Mouse (Mus musculus) cerebellum, adult 2 months (tissue): ENCODE results near the gene Zmym5. TPM values are rescaled to one million over a fixed set of nuclear protein-coding genes. Genes with fewer than 3 reads are reported as not detected.
A peak's percentile ranks its signal among the peaks of the same experiment; 100 is the strongest.

Experiments
- DNase-seq, 2 experiments: peaks; one replicate each; pipeline ENCODE4 v3.0.0; 2021
- H3K27ac ChIP-seq: fragments of 200-500 bp; 2 replicates; pipeline ENCODE4 v1.5.1; 2012; ENCODE audit warnings: low read length, control low read depth, inconsistent platforms; ENCODE audit not compliant: insufficient read depth
- H3K27me3 ChIP-seq: fragments of 200-500 bp; 2 replicates; pipeline ENCODE4 v1.6.1; 2012; ENCODE audit warnings: inconsistent platforms, mild to moderate bottlenecking, low read length, moderate library complexity; ENCODE audit not compliant: control insufficient read depth, insufficient read depth
- H3K4me1 ChIP-seq: fragments of 200-500 bp; 2 replicates; pipeline ENCODE4 v1.6.1; 2011; ENCODE audit warnings: low read length; ENCODE audit not compliant: control insufficient read depth, insufficient read depth
- H3K4me3 ChIP-seq: fragments of 200-500 bp; replicated peaks from 2 replicates; pipeline ENCODE3; 2011; ENCODE audit warnings: mild to moderate bottlenecking, low read depth, low read length, control low read depth; ENCODE audit not compliant: insufficient read depth
- CTCF ChIP-seq: fragments of 200-500 bp; IDR thresholded peaks from 2 replicates; pipeline ENCODE4 v1.5.1; 2011; ENCODE audit warnings: low read depth, mild to moderate bottlenecking, control low read depth, low read length, moderate library complexity, borderline replicate concordance; ENCODE audit not compliant: insufficient read depth
- POLR2A ChIP-seq: fragments of 200-500 bp; IDR thresholded peaks from 2 replicates; pipeline ENCODE4 v1.6.1; 2011; ENCODE audit warnings: low read length, control low read depth, borderline replicate concordance; ENCODE audit not compliant: insufficient read depth
- WGBS: fragments of 180-500 bp; shearing (Covaris S2); methylation state at CpG from one replicate; pipeline ENCODE4 v1.1.7; 2018; 5-methylcytosine and 5-hydroxymethylcytosine counted together
- polyA plus RNA-seq: library from polyadenylated mRNA; depleted of rRNA; stranded (reverse); fragments of >200 nt; gene quantifications from 2 replicates; pipeline ENCODE4 v1.2.3, GENCODE M21; 2012

The Zmym5 gene
- polyA plus RNA-seq, 1 experiment: 30.0 TPM

GRCm38 (mm10) chr14:56832147-56832546 lies 20.6 kb upstream of the Zmym5 start:
- DNase-seq: no peak
- Histone ChIP-seq H3K27me3 (no peaks in the 10 kb centered on the region), H3K27ac (no peak overlapping the region), H3K4me1 (no peaks in the 10 kb centered on the region), H3K4me3 (no peak overlapping the region)
- TF ChIP-seq POLR2A: no peak
- TF ChIP-seq CTCF: no peak
- 90% methylated on average over 3 of the region's 3 CpGs for WGBS

GRCm38 (mm10) chr14:56830491-56831045 lies 19.1 kb upstream of the Zmym5 start:
- Histone ChIP-seq H3K4me1 (no peaks in the 10 kb centered on the region), H3K4me3 (no peak overlapping the region), H3K27ac (no peak overlapping the region), H3K27me3 (no peaks in the 10 kb centered on the region)
- TF ChIP-seq POLR2A (no peak), CTCF (no peak)
- DNase-seq: no peak

GRCm38 (mm10) chr14:56824562-56824961 lies 13.0 kb upstream of the Zmym5 start:
- H3K4me1 ChIP-seq: no peaks in the 10 kb centered on the region
- no peak for DNase-seq
- no peak overlapping the region for H3K27ac ChIP-seq
- no peaks in the 10 kb centered on the region for H3K27me3 ChIP-seq
- TF ChIP-seq POLR2A: no peak
- no peak for TF ChIP-seq CTCF
- no peak overlapping the region for H3K4me3 ChIP-seq

- Histone ChIP-seq H3K27me3 (no peaks in the 10 kb centered on the region), H3K27ac (no peak overlapping the region), H3K4me3 (no peak overlapping the region), H3K4me1 (peaks cover 3% of the 10 kb centered on the region; the same call in 1 of the 2 replicates)
- no peak for DNase-seq
- TF ChIP-seq POLR2A (no peak), CTCF (no peak)
- 25% methylated on average over 11 of the region's 11 CpGs for WGBS
These were observed 6.1 kb upstream of the Zmym5 start for GRCm38 (mm10) chr14:56817616-56818015.

GRCm38 (mm10) chr14:56817131-56817530 lies 5.6 kb upstream of the Zmym5 start:
- peaks cover 3% of the 10 kb centered on the region; the same call in 1 of the 2 replicates for H3K4me1 ChIP-seq
- TF ChIP-seq CTCF: no peak
- no peak for TF ChIP-seq POLR2A
- no peak for DNase-seq
- 87% methylated on average over 4 of the region's 4 CpGs for WGBS
- no peak overlapping the region for H3K4me3 ChIP-seq
- no peaks in the 10 kb centered on the region for H3K27me3 ChIP-seq
- H3K27ac ChIP-seq: no peak overlapping the region

GRCm38 (mm10) chr14:56816541-56816940 lies 5.0 kb upstream of the Zmym5 start:
- H3K4me1 ChIP-seq: peaks cover 3% of the 10 kb centered on the region; the same call in 1 of the 2 replicates
- DNase-seq: no peak
- no peaks in the 10 kb centered on the region for H3K27me3 ChIP-seq
- TF ChIP-seq CTCF (no peak), POLR2A (no peak)
- H3K4me3 ChIP-seq: no peak overlapping the region
- whole genome bisulfite sequencing: 96% methylated on average over 4 of the region's 4 CpGs
- H3K27ac ChIP-seq: no peak overlapping the region

GRCm38 (mm10) chr14:56812520-56813036 lies 1.1 kb upstream of the Zmym5 start:
- TF ChIP-seq CTCF (peak; percentile 44), POLR2A (0 out of 2 replicates have a peak, but pooled peaks have one; percentile 13)
- Histone ChIP-seq H3K27me3 (no peaks in the 10 kb centered on the region), H3K27ac (peak overlapping the region; percentile 92), H3K4me3 (peak overlapping the region; percentile 85), H3K4me1 (peaks cover 3% of the 10 kb centered on the region; the same call in 1 of the 2 replicates)
- DNase-seq: peak; percentile 84 to 85
- WGBS: under 1% methylated on average over 35 of the region's 35 CpGs
